Mouse (Mus musculus) neural tube, embryonic 14.5 days (tissue): ENCODE measurements at regions not wholly inside any gene's neighbourhood (a gene's known extent, or its start where the extent isn't known, plus 50 kb on each side); places are given as distances from the start of the nearest gene placed in this dataset.
A peak's percentile ranks its signal among the peaks of the same experiment; 100 is the strongest.

Experiments used
- ATAC-seq: fragments of 200-750 bp; cut with Nextera tagmentation; 2 replicates; pipeline ENCODE4 v1.8.0; 2017; ENCODE audit warnings: low read depth, mild to moderate bottlenecking, moderate TSS enrichment, moderate library complexity
- H3K27ac ChIP-seq: fragments of 300-500 bp; sonication (generic); 2 replicates; pipeline ENCODE4 v1.5.1; 2014; ENCODE audit warnings: low read depth, mild to moderate bottlenecking, control low read depth, low read length, moderate library complexity, mixed read lengths
- H3K27me3 ChIP-seq: fragments of 300-500 bp; sonication (generic); 2 replicates; pipeline ENCODE4 v1.6.1; 2014; ENCODE audit warnings: low read length; ENCODE audit not compliant: control insufficient read depth, insufficient read depth
- H3K36me3 ChIP-seq: fragments of 300-500 bp; sonication (generic); 2 replicates; pipeline ENCODE4 v1.6.1; 2014; ENCODE audit warnings: low read length, mixed read lengths; ENCODE audit not compliant: control insufficient read depth, insufficient read depth
- H3K4me1 ChIP-seq: fragments of 300-500 bp; sonication (generic); 2 replicates; pipeline ENCODE4 v1.6.1; 2014; ENCODE audit warnings: low read length; ENCODE audit not compliant: control insufficient read depth, insufficient read depth
- H3K4me2 ChIP-seq: fragments of 300-500 bp; sonication (generic); 2 replicates; pipeline ENCODE4 v1.6.1; 2014; ENCODE audit warnings: mild to moderate bottlenecking, low read depth, low read length, control low read depth
- H3K4me3 ChIP-seq: fragments of 300-500 bp; sonication (generic); 2 replicates; pipeline ENCODE4 v1.5.1; 2014; ENCODE audit warnings: low read depth, low read length, control low read depth, mixed read lengths
- H3K9ac ChIP-seq: fragments of 300-500 bp; sonication (generic); replicated peaks from 2 replicates; pipeline ENCODE4 v1.6.1; 2014; ENCODE audit warnings: low read depth, mild to moderate bottlenecking, control low read depth, low read length, mixed read lengths
- H3K9me3 ChIP-seq: fragments of 300-500 bp; sonication (generic); 2 replicates; pipeline ENCODE4 v1.6.1; 2016; ENCODE audit warnings: low read length; ENCODE audit not compliant: control insufficient read depth
- WGBS: fragments of 180-500 bp; shearing (Covaris S2); extraction: QIAGEN DNeasy Blood & Tissue Kit; methylation state at CpG from one replicate; pipeline ENCODE4 v1.1.7; 2014; 5-methylcytosine and 5-hydroxymethylcytosine counted together

GRCm38 (mm10) chr4:84019500-84020255 lies 494.3 kb downstream of the Ccdc171 start:
- Histone ChIP-seq H3K9ac (no peak overlapping the region), H3K4me1 (no peaks in the 10 kb centered on the region), H3K27me3 (no peaks in the 10 kb centered on the region), H3K9me3 (no peaks in the 10 kb centered on the region), H3K27ac (no peak overlapping the region), H3K36me3 (no peaks in the 10 kb centered on the region), H3K4me2 (no peak overlapping the region), H3K4me3 (no peak overlapping the region)
- WGBS: 84% methylated on average over 14 of the region's 14 CpGs
- ATAC-seq: no peak

GRCm38 (mm10) chr4:84020692-84021091 lies 495.3 kb downstream of the Ccdc171 start:
- no peak overlapping the region for H3K4me3 ChIP-seq
- 68% methylated on average over 1 of the region's 1 CpGs for WGBS
- ATAC-seq: no peak
- H3K27me3 ChIP-seq: no peaks in the 10 kb centered on the region
- H3K36me3 ChIP-seq: no peaks in the 10 kb centered on the region
- H3K4me2 ChIP-seq: no peak overlapping the region
- no peaks in the 10 kb centered on the region for H3K4me1 ChIP-seq
- H3K27ac ChIP-seq: no peak overlapping the region
- no peaks in the 10 kb centered on the region for H3K9me3 ChIP-seq
- no peak overlapping the region for H3K9ac ChIP-seq

GRCm38 (mm10) chr4:84022323-84022722 lies 497.0 kb downstream of the Ccdc171 start:
- Histone ChIP-seq H3K36me3 (no peaks in the 10 kb centered on the region), H3K9me3 (no peaks in the 10 kb centered on the region), H3K27ac (no peak overlapping the region), H3K27me3 (no peaks in the 10 kb centered on the region), H3K9ac (no peak overlapping the region), H3K4me3 (no peak overlapping the region), H3K4me2 (no peak overlapping the region), H3K4me1 (no peaks in the 10 kb centered on the region)
- WGBS: 90% methylated on average over 7 of the region's 7 CpGs
- no peak for ATAC-seq

- 83% methylated on average over 8 of the region's 8 CpGs for WGBS
- ATAC-seq: no peak
- Histone ChIP-seq H3K4me1 (no peaks in the 10 kb centered on the region), H3K4me2 (no peak overlapping the region), H3K4me3 (no peak overlapping the region), H3K27me3 (no peaks in the 10 kb centered on the region), H3K9ac (no peak overlapping the region), H3K9me3 (no peaks in the 10 kb centered on the region), H3K27ac (no peak overlapping the region), H3K36me3 (no peaks in the 10 kb centered on the region)
Measured at GRCm38 (mm10) chr4:84026144-84026543, 500.8 kb downstream of the Ccdc171 start.

GRCm38 (mm10) chr4:84028120-84028519 lies 502.8 kb downstream of the Ccdc171 start:
- Histone ChIP-seq H3K4me3 (no peak overlapping the region), H3K27ac (no peak overlapping the region), H3K27me3 (no peaks in the 10 kb centered on the region), H3K36me3 (no peaks in the 10 kb centered on the region), H3K4me1 (no peaks in the 10 kb centered on the region), H3K9me3 (no peaks in the 10 kb centered on the region), H3K4me2 (no peak overlapping the region), H3K9ac (no peak overlapping the region)
- WGBS: 14% methylated on average over 5 of the region's 5 CpGs
- ATAC-seq: no peak

GRCm38 (mm10) chr4:84030916-84031315 lies 505.6 kb downstream of the Ccdc171 start:
- 92% methylated on average over 5 of the region's 5 CpGs for WGBS

GRCm38 (mm10) chr4:84032505-84032904 lies 507.2 kb downstream of the Ccdc171 start:
- peak; percentile 60; the same call in 1 of the 2 replicates for ATAC-seq
- no peak overlapping the region for H3K4me3 ChIP-seq
- 0 out of 2 replicates have a peak overlapping the region, but pooled peaks have one; percentile 2 for H3K4me2 ChIP-seq
- H3K27me3 ChIP-seq: no peaks in the 10 kb centered on the region
- no peak overlapping the region for H3K27ac ChIP-seq
- no peaks in the 10 kb centered on the region for H3K4me1 ChIP-seq
- H3K36me3 ChIP-seq: no peaks in the 10 kb centered on the region
- no peak overlapping the region for H3K9ac ChIP-seq
- WGBS: 28% methylated on average over 10 of the region's 10 CpGs
- no peaks in the 10 kb centered on the region for H3K9me3 ChIP-seq

More at GRCm38 (mm10) chr4:84030916-84031315, 505.6 kb downstream of the Ccdc171 start:
- Histone ChIP-seq H3K36me3 (no peaks in the 10 kb centered on the region), H3K9me3 (no peaks in the 10 kb centered on the region), H3K27ac (no peak overlapping the region), H3K27me3 (no peaks in the 10 kb centered on the region), H3K4me1 (no peaks in the 10 kb centered on the region), H3K4me3 (no peak overlapping the region), H3K9ac (no peak overlapping the region), H3K4me2 (no peak overlapping the region)
- ATAC-seq: no peak

GRCm38 (mm10) chr4:84035347-84035746 lies 510.0 kb downstream of the Ccdc171 start:
- WGBS: 100% methylated on average over 1 of the region's 1 CpGs
- no peak overlapping the region for H3K4me2 ChIP-seq
- H3K9ac ChIP-seq: no peak overlapping the region
- ATAC-seq: no peak
- H3K27me3 ChIP-seq: no peaks in the 10 kb centered on the region
- no peaks in the 10 kb centered on the region for H3K4me1 ChIP-seq
- H3K9me3 ChIP-seq: no peaks in the 10 kb centered on the region
- H3K27ac ChIP-seq: no peak overlapping the region
- H3K4me3 ChIP-seq: no peak overlapping the region
- no peaks in the 10 kb centered on the region for H3K36me3 ChIP-seq

GRCm38 (mm10) chr4:84037535-84037934 lies 512.2 kb downstream of the Ccdc171 start:
- WGBS: 53% methylated on average over 3 of the region's 3 CpGs
- Histone ChIP-seq H3K4me2 (no peak overlapping the region), H3K4me3 (no peak overlapping the region), H3K27ac (no peak overlapping the region), H3K27me3 (no peaks in the 10 kb centered on the region), H3K4me1 (no peaks in the 10 kb centered on the region), H3K36me3 (no peaks in the 10 kb centered on the region), H3K9ac (no peak overlapping the region), H3K9me3 (no peaks in the 10 kb centered on the region)
- ATAC-seq: no peak
